ENCODE assay signal across 16 mouse cellular contexts in the genomic region with DNA sequence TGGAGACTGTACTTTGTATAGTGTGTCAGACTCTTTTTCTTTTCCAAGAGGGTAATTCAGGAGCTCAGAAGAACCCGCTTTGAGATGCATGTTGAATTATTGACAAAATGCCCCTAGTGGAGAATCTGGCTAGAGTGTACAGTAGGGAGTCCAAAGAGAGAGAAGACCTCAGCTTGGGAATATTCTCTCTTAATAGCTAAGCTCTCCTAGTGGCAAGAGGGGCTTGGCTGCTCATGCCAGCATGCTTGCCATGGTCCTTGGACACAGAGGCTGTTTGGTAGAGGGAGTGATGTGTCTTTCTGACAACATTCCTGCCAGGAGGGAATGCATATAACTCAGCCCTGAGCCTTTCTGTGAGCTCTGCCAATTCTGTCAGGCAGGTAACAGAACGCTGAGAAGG.
"Had no signal": no experiment of that assay in that cellular context is flagged by ENCODE, and none has a peak within 500 bp of the region (broad histone marks: within the 10 kb centered on the region; RNA-seq: fewer than 3 reads in every experiment).

No protein-coding gene starts in this region.

- H3K9ac ChIP-seq: intestine, embryonic 15.5 days; liver, embryonic 15.5 days; midbrain, embryonic 12.5 days; neural tube, embryonic 15.5 days had no signal

- H3K27me3 ChIP-seq: intestine, embryonic 15.5 days; liver, embryonic 15.5 days; midbrain, embryonic 12.5 days; neural tube, embryonic 15.5 days had no signal

- H3K4me1 ChIP-seq: intestine, embryonic 15.5 days; limb, embryonic 10.5 days; liver, embryonic 15.5 days; midbrain, embryonic 12.5 days; neural tube, embryonic 15.5 days had no signal

- H3K9me3 ChIP-seq: intestine, embryonic 15.5 days; limb, embryonic 10.5 days; liver, embryonic 15.5 days; midbrain, embryonic 12.5 days; neural tube, embryonic 15.5 days had no signal

- DNase-seq: kidney, adult 2 months; kidney, postnatal 10 days; layer of hippocampus, adult 9-11 months; lung, adult 2 months; lung, postnatal 10 days; right cerebral cortex, adult 18-20 months; spleen, adult 18-20 months; thymus, adult 18-20 months; thymus, postnatal 14 days had no signal

- H3K36me3 ChIP-seq: intestine, embryonic 15.5 days; limb, embryonic 10.5 days; liver, embryonic 15.5 days; midbrain, embryonic 12.5 days; neural tube, embryonic 15.5 days had no signal

- H3K27ac ChIP-seq: intestine, embryonic 15.5 days; limb, embryonic 10.5 days; liver, embryonic 15.5 days; midbrain, embryonic 12.5 days; neural tube, embryonic 15.5 days had no signal

- H3K4me3 ChIP-seq: intestine, embryonic 15.5 days; limb, embryonic 10.5 days; liver, embryonic 15.5 days; midbrain, embryonic 12.5 days; myocyte; neural tube, embryonic 15.5 days had no signal

- H3K4me2 ChIP-seq: intestine, embryonic 15.5 days; liver, embryonic 11.5 days; liver, embryonic 15.5 days; midbrain, embryonic 12.5 days; neural tube, embryonic 15.5 days had no signal
